ENCODE assay signal across 12 mouse cellular contexts in genomic region chr14:8258752-8259151, GRCm38 (mm10). TPM values are rescaled to one million over a fixed set of nuclear protein-coding genes. Genes with fewer than 3 reads are reported as not detected.
DNase-seq lines count a peak whose midpoint lies in the region; ATAC-seq and TF ChIP-seq lines count a peak whose summit lies in the region.
"Had no signal": no experiment of that assay in that cellular context is flagged by ENCODE, and none has a peak within 500 bp of the region (broad histone marks: within the 10 kb centered on the region; RNA-seq: fewer than 3 reads in every experiment).

No protein-coding gene starts in this region.

- peak; percentile 31 to 67 for DNase-seq in kidney, postnatal 25 days
- DNase-seq in kidney, postnatal 4 days: no peak
- no peak for DNase-seq in Patski (ENCODE audit: low read depth, low spot score)
- peak; percentile 63 for DNase-seq in large intestine, adult 2 months (ENCODE audit: low read depth, low spot score)
- DNase-seq in lung, postnatal 4 days: peak; percentile 29 to 47
- no peak for DNase-seq in limb, embryonic 10.5 days (ENCODE audit: low spot score)
- DNase-seq in thymus, postnatal 10 days (ENCODE audit: low spot score in 2 of 2): no peak
- no peak for DNase-seq in gastrocnemius, postnatal 14 days

- peak; percentile 41 for ATAC-seq in Patski

- CTCF ChIA-PET in Patski (lab: Charles Lee): interaction anchor here (1.9 kb wide), 1 partner anchor 16 kb away, joined by 4 read pairs; no protein-coding TSS in a partner anchor

- no peaks in the 10 kb centered on the region for H3K27me3 ChIP-seq in Patski
- H3K27me3 ChIP-seq in limb, embryonic 10.5 days (ENCODE audit: low read depth, poor library complexity, severe bottlenecking): no peaks in the 10 kb centered on the region; the same call in 1 of the 2 replicates
- H3K27me3 ChIP-seq: hindbrain, embryonic 12.5 days had no signal

- intact Hi-C loops in gastrocnemius, postnatal 14 days (cut with DNase I; ENCODE audit: low total_unique reads): no loop called here

- H3K4me1 ChIP-seq in limb, embryonic 10.5 days: peaks cover 7% of the 10 kb centered on the region; the same call in 1 of the 2 replicates

- no peaks in the 10 kb centered on the region for H3K9me3 ChIP-seq in limb, embryonic 10.5 days (replicated peaks)
- H3K9me3 ChIP-seq: embryonic facial prominence, embryonic 13.5 days; hindbrain, embryonic 12.5 days had no signal

- in situ Hi-C loops in Patski (cut with MboI; ENCODE audit: low pct_unique_long_range_greater_than_20kb): no loop called here

- H3K36me3 ChIP-seq in limb, embryonic 10.5 days: no peaks in the 10 kb centered on the region
- H3K36me3 ChIP-seq: embryonic facial prominence, embryonic 13.5 days; hindbrain, embryonic 12.5 days had no signal

- no peak for TF ChIP-seq CTCF in Patski (IDR thresholded peaks at IDR 0.05)

- H3K27ac ChIP-seq in limb, embryonic 10.5 days: no peak overlapping the region
- H3K27ac ChIP-seq: embryonic facial prominence, embryonic 13.5 days; hindbrain, embryonic 12.5 days had no signal

- WGBS in large intestine, adult 2 months: 20% methylated on average over 3 of the region's 3 CpGs
- WGBS in limb, embryonic 10.5 days: 85% methylated on average over 3 of the region's 3 CpGs

- no peak overlapping the region for H3K4me3 ChIP-seq in limb, embryonic 10.5 days
- H3K4me3 ChIP-seq: embryonic facial prominence, embryonic 13.5 days; hindbrain, embryonic 12.5 days had no signal

- POLR2A ChIA-PET in Patski (lab: Charles Lee): no interaction called here

RNA-seq across cellular contexts. Expression of gene Acox2, which starts 0.4 kb away (rescaled TPM):
- 0.53 TPM for polyA plus RNA-seq in Patski (2021)
- polyA plus RNA-seq in large intestine, adult 2 months (2012; rRNA removed): 5.5 and 10.6 TPM in 2 replicates
- 0.11 TPM in 1 of 2 replicates, not detected in the other for polyA plus RNA-seq in limb, embryonic 10.5 days (2016; fragmentation: Nextera tagmentation; extraction: Ambion mirVana)
- under 1 TPM in 1 of 2 experiments, not detected in 1; 0.08 TPM for total RNA-seq in gastrocnemius, postnatal 14 days (2021)
- total RNA-seq: layer of hippocampus, adult 18-20 months; megakaryocyte, adult 5-6 weeks had no signal
- polyA plus RNA-seq: embryonic facial prominence, embryonic 13.5 days had no signal

RNA-seq across cellular contexts. Expression of gene Kctd6, which starts 44.8 kb away (rescaled TPM):
- 43.9 TPM for polyA plus RNA-seq in Patski (2021)
- polyA plus RNA-seq in large intestine, adult 2 months (2012; rRNA removed): 6.5 and 7.4 TPM in 2 replicates
- polyA plus RNA-seq in limb, embryonic 10.5 days (2016; fragmentation: Nextera tagmentation; extraction: Ambion mirVana): 8.5 and 9.7 TPM in 2 replicates
- 1 to 10 TPM; 6.6 to 7.4 TPM for total RNA-seq in gastrocnemius, postnatal 14 days (2021)

RNA-seq across cellular contexts. Expression of gene Fam107a, which starts 59.1 kb away (rescaled TPM):
- polyA plus RNA-seq in Patski (2021): 173 TPM
- polyA plus RNA-seq in large intestine, adult 2 months (2012; rRNA removed): 0.58 and 1.2 TPM in 2 replicates
- polyA plus RNA-seq in limb, embryonic 10.5 days (2016; fragmentation: Nextera tagmentation; extraction: Ambion mirVana): 0.33 and 0.96 TPM in 2 replicates
- 1 to 10 TPM; 2.8 to 8.4 TPM for total RNA-seq in gastrocnemius, postnatal 14 days (2021)

Comparison
In these comparisons a context has a peak if more than half of its experiments do, and no peak if none do; other contexts are left out.
1. DNase-seq: peak in kidney, postnatal 25 days (2 of 2), large intestine, adult 2 months (single experiment) and lung, postnatal 4 days (2 of 2); none in kidney, postnatal 4 days (0 of 2), Patski (single experiment), limb, embryonic 10.5 days (single experiment), thymus, postnatal 10 days (0 of 2) and gastrocnemius, postnatal 14 days (single experiment).
2. RNA of gene Fam107a, which starts 59.1 kb away (polyA plus RNA-seq): 173 TPM in Patski (single experiment); 0.33 to 0.96 TPM in limb, embryonic 10.5 days and 0.58 to 1.2 TPM in large intestine, adult 2 months; every median in the first group is over 10 times any median in the second.